Mouse (Mus musculus): ENCODE measurements around the gene Mep1a. TPM values are rescaled to one million over a fixed set of nuclear protein-coding genes. Genes with fewer than 3 reads are reported as not detected.

Mep1a gene
- polyA plus RNA-seq, 1 experiment: 451 TPM

DNA sequence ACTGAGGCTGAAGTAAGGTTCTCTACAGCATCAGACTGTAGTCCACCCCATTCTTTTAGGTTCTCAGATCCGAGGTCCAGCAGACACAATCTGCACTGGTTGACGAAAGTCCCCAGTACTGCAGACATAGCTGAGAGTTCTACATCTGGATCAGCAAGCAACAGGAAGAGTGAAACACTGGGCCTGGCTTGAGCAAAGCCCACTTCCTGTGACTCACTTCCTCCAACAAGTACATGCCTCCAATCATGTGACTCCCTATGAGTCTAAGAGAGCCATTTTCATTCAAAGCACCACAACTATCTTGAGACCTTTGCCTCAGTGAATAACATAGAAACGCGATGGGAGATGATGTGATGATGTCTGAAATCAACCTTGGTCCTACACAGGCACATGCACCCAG lies 28.6 kb upstream of the Mep1a start:
- 97% methylated on average over 4 of the region's 4 CpGs for WGBS
- no peak overlapping the region for H3K27ac ChIP-seq (ENCODE audit: insufficient read depth, low read depth, low read length)
- TF ChIP-seq CTCF (conservative IDR thresholded peaks at IDR 0.05; ENCODE audit: insufficient read depth, insufficient read length, low read depth, low read length): no peak
- no peak for DNase-seq
- H3K36me3 ChIP-seq (ENCODE audit: control insufficient read depth, insufficient read depth, low read length): no peaks in the 10 kb centered on the region
- H3K27me3 ChIP-seq (replicated peaks; ENCODE audit: control insufficient read depth, insufficient read depth, low read length): no peaks in the 10 kb centered on the region
- H3K4me3 ChIP-seq (ENCODE audit: insufficient read depth, low read depth, low read length): no peak overlapping the region
- no peaks in the 10 kb centered on the region for H3K4me1 ChIP-seq (ENCODE audit: control insufficient read depth, insufficient read depth, low read length)

- H3K4me1 ChIP-seq (ENCODE audit: control insufficient read depth, insufficient read depth, low read length): no peaks in the 10 kb centered on the region
- 91% methylated on average over 2 of the region's 2 CpGs for WGBS
- H3K36me3 ChIP-seq (ENCODE audit: control insufficient read depth, insufficient read depth, low read length): no peaks in the 10 kb centered on the region
- H3K4me3 ChIP-seq (ENCODE audit: insufficient read depth, low read depth, low read length): no peak overlapping the region
- no peaks in the 10 kb centered on the region for H3K27me3 ChIP-seq (replicated peaks; ENCODE audit: control insufficient read depth, insufficient read depth, low read length)
- H3K27ac ChIP-seq (ENCODE audit: insufficient read depth, low read depth, low read length): no peak overlapping the region
- DNase-seq: no peak
- no peak for TF ChIP-seq POLR2A (IDR thresholded peaks at IDR 0.05; ENCODE audit: low read depth, low read length)
- no peak for TF ChIP-seq CTCF (conservative IDR thresholded peaks at IDR 0.05; ENCODE audit: insufficient read depth, insufficient read length, low read depth, low read length)
These were observed 27.9 kb upstream of the Mep1a start for GRCm38 (mm10) chr17:43530507-43530906.

- 63% methylated on average over 3 of the region's 3 CpGs for WGBS
- TF ChIP-seq POLR2A (IDR thresholded peaks at IDR 0.05; ENCODE audit: low read depth, low read length) (no peak), CTCF (conservative IDR thresholded peaks at IDR 0.05; ENCODE audit: insufficient read depth, insufficient read length, low read depth, low read length) (no peak)
- no peaks in the 10 kb centered on the region for H3K36me3 ChIP-seq (ENCODE audit: control insufficient read depth, insufficient read depth, low read length)
- DNase-seq: no peak
- no peaks in the 10 kb centered on the region for H3K4me1 ChIP-seq (ENCODE audit: control insufficient read depth, insufficient read depth, low read length)
- H3K4me3 ChIP-seq (ENCODE audit: insufficient read depth, low read depth, low read length): no peak overlapping the region
- no peaks in the 10 kb centered on the region for H3K27me3 ChIP-seq (replicated peaks; ENCODE audit: control insufficient read depth, insufficient read depth, low read length)
- no peak overlapping the region for H3K27ac ChIP-seq (ENCODE audit: insufficient read depth, low read depth, low read length)
These were observed 17.6 kb upstream of the Mep1a start for GRCm38 (mm10) chr17:43520166-43520565.

GRCm38 (mm10) chr17:43518644-43519409 lies 16.2 kb upstream of the Mep1a start:
- Histone ChIP-seq H3K27me3 (replicated peaks; ENCODE audit: control insufficient read depth, insufficient read depth, low read length) (no peaks in the 10 kb centered on the region), H3K4me1 (ENCODE audit: control insufficient read depth, insufficient read depth, low read length) (no peaks in the 10 kb centered on the region), H3K4me3 (ENCODE audit: insufficient read depth, low read depth, low read length) (no peak overlapping the region), H3K27ac (ENCODE audit: insufficient read depth, low read depth, low read length) (no peak overlapping the region), H3K36me3 (ENCODE audit: control insufficient read depth, insufficient read depth, low read length) (no peaks in the 10 kb centered on the region)
- WGBS: 20% methylated on average over 18 of the region's 18 CpGs
- TF ChIP-seq POLR2A (IDR thresholded peaks at IDR 0.05; ENCODE audit: low read depth, low read length) (no peak), CTCF (conservative IDR thresholded peaks at IDR 0.05; ENCODE audit: insufficient read depth, insufficient read length, low read depth, low read length) (peak; percentile 70)
- peak; percentile 78 for DNase-seq

GRCm38 (mm10) chr17:43510782-43511181 lies 8.2 kb upstream of the Mep1a start:
- Histone ChIP-seq H3K27ac (ENCODE audit: insufficient read depth, low read depth, low read length) (no peak overlapping the region), H3K27me3 (replicated peaks; ENCODE audit: control insufficient read depth, insufficient read depth, low read length) (no peaks in the 10 kb centered on the region), H3K36me3 (ENCODE audit: control insufficient read depth, insufficient read depth, low read length) (no peaks in the 10 kb centered on the region), H3K4me1 (ENCODE audit: control insufficient read depth, insufficient read depth, low read length) (no peaks in the 10 kb centered on the region), H3K4me3 (ENCODE audit: insufficient read depth, low read depth, low read length) (no peak overlapping the region)
- no peak for TF ChIP-seq POLR2A (IDR thresholded peaks at IDR 0.05; ENCODE audit: low read depth, low read length)
- TF ChIP-seq CTCF (conservative IDR thresholded peaks at IDR 0.05; ENCODE audit: insufficient read depth, insufficient read length, low read depth, low read length): no peak
- WGBS: 78% methylated on average over 4 of the region's 4 CpGs
- no peak for DNase-seq

- H3K27ac ChIP-seq (ENCODE audit: insufficient read depth, low read depth, low read length): peak overlapping the region; percentile 64; the same call in 1 of the 2 replicates
- TF ChIP-seq CTCF (conservative IDR thresholded peaks at IDR 0.05; ENCODE audit: insufficient read depth, insufficient read length, low read depth, low read length): no peak
- TF ChIP-seq POLR2A (IDR thresholded peaks at IDR 0.05; ENCODE audit: low read depth, low read length): no peak
- no peaks in the 10 kb centered on the region for H3K27me3 ChIP-seq (replicated peaks; ENCODE audit: control insufficient read depth, insufficient read depth, low read length)
- H3K4me1 ChIP-seq (ENCODE audit: control insufficient read depth, insufficient read depth, low read length): peaks cover 13% of the 10 kb centered on the region
- 25% methylated on average over 6 of the region's 6 CpGs for WGBS
- no peak for DNase-seq
- H3K36me3 ChIP-seq (ENCODE audit: control insufficient read depth, insufficient read depth, low read length): no peaks in the 10 kb centered on the region; the same call in 1 of the 2 replicates
- no peak overlapping the region for H3K4me3 ChIP-seq (ENCODE audit: insufficient read depth, low read depth, low read length)
These were observed 2.0 kb upstream of the Mep1a start for GRCm38 (mm10) chr17:43504594-43504934.

DNA sequence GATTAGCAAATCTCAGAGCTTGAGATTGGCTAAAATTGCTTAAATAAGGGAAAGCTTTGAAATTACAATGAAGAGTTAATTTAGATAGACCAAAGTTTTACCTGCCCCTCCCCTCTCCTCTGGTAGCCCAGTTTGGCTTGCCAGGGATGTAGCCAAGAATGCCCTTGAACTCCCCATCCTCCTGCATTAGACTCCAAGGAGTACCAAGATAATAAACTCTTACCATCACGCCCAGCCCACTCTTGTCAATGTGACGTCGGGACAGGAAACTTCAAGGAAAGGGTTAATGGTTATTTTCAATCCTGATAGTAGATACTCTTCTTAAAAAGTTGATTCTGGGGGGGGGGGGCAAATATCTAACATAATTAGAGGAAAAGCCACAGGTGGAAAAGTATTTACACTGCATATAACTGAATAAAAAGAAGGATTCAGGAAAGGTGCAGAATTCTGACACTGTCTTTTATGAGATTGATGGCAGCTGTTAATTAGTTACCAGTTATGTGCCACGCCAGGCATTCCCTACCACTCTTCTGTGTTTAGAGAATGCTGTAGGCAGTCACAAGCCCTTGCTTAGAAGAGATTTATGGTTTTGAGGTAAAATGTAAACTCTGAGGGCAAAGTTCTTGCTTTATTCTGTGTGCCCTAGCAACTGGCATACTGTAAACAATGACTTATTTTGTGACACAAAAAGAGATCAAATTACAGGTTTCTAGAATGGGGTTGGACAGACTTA lies 1.4 kb upstream of the Mep1a start:
- TF ChIP-seq CTCF (conservative IDR thresholded peaks at IDR 0.05; ENCODE audit: insufficient read depth, insufficient read length, low read depth, low read length) (no peak), POLR2A (IDR thresholded peaks at IDR 0.05; ENCODE audit: low read depth, low read length) (no peak)
- no peak overlapping the region for H3K4me3 ChIP-seq (ENCODE audit: insufficient read depth, low read depth, low read length)
- 30% methylated on average over 4 of the region's 4 CpGs for whole genome bisulfite sequencing
- no peaks in the 10 kb centered on the region for H3K27me3 ChIP-seq (replicated peaks; ENCODE audit: control insufficient read depth, insufficient read depth, low read length)
- H3K36me3 ChIP-seq (ENCODE audit: control insufficient read depth, insufficient read depth, low read length): no peaks in the 10 kb centered on the region; the same call in 1 of the 2 replicates
- no peak overlapping the region for H3K27ac ChIP-seq (ENCODE audit: insufficient read depth, low read depth, low read length)
- H3K4me1 ChIP-seq (ENCODE audit: control insufficient read depth, insufficient read depth, low read length): peaks cover 13% of the 10 kb centered on the region
- DNase-seq: peak; percentile 67
